Mouse (Mus musculus): ENCODE data around the gene Leap2.

Gene Leap2

GRCm38 (mm10) chr11:53423036-53423435, at the start of gene Leap2:
TSS of gene Leap2 (minus strand) at chr11:53423170.
- in situ Hi-C loops (cut with MboI; ENCODE audit: unreplicated experiment in 2 of 2) = loop anchor here in 1 of 2 experiments (5.0 to 25.0 kb wide), 2 partner anchors 36 to 1011 kb away; no protein-coding TSS in a partner anchor

- in situ Hi-C loops (cut with MboI; ENCODE audit: unreplicated experiment in 2 of 2) = loop anchor here in 1 of 2 experiments (25.0 kb wide), 1 partner anchor 790 kb away; the partner anchor contains the start of gene Il3
These were observed 49.7 kb upstream of the Leap2 start for GRCm38 (mm10) chr11:53472709-53473108.

- in situ Hi-C loops (cut with MboI; ENCODE audit: unreplicated experiment in 2 of 2) = loop anchor here (5.0 to 25.0 kb wide), 5 partner anchors 157 to 792 kb away; partner anchors contain the start of gene Il3 (in 1 of the 2)
These were observed 47.2 kb upstream of the Leap2 start, which contains the start of gene Gm9837 for GRCm38 (mm10) chr11:53469968-53470695. TSS of gene Gm9837 (minus strand) at chr11:53470479.

GRCm38 (mm10) chr11:53469294-53469967, 46.5 kb upstream of the Leap2 start:
- in situ Hi-C loops (cut with MboI; ENCODE audit: unreplicated experiment in 2 of 2) = loop anchor here (5.0 to 25.0 kb wide), 5 partner anchors 158 to 793 kb away; partner anchors contain the start of gene Il3 (in 1 of the 2)

GRCm38 (mm10) chr11:53466231-53466971, 43.4 kb upstream of the Leap2 start:
- in situ Hi-C loops (cut with MboI; ENCODE audit: unreplicated experiment in 2 of 2) = loop anchor here (5.0 to 25.0 kb wide), 5 partner anchors 161 to 796 kb away; partner anchors contain the start of gene Il3 (in 1 of the 2)

GRCm38 (mm10) chr11:53463551-53464424, 40.8 kb upstream of the Leap2 start:
- in situ Hi-C loops (cut with MboI; ENCODE audit: unreplicated experiment in 2 of 2) = loop anchor here (10.0 to 25.0 kb wide), 2 partner anchors 411 to 799 kb away; partner anchors contain the start of gene Il3 (in 1 of the 2)

- in situ Hi-C loops (cut with MboI; ENCODE audit: unreplicated experiment in 2 of 2) = loop anchor here (10.0 to 25.0 kb wide), 2 partner anchors 413 to 801 kb away; partner anchors contain the start of gene Il3 (in 1 of the 2)
These were observed 38.8 kb upstream of the Leap2 start for GRCm38 (mm10) chr11:53461727-53462126.

- in situ Hi-C loops (cut with MboI; ENCODE audit: unreplicated experiment in 2 of 2) = loop anchor here (10.0 to 25.0 kb wide), 2 partner anchors 415 to 802 kb away; partner anchors contain the start of gene Il3 (in 1 of the 2)
These were observed 37.2 kb upstream of the Leap2 start for GRCm38 (mm10) chr11:53460192-53460591.

- in situ Hi-C loops (cut with MboI; ENCODE audit: unreplicated experiment in 2 of 2) = loop anchor here in 1 of 2 experiments (25.0 kb wide), 1 partner anchor 803 kb away; the partner anchor contains the start of gene Il3
These were observed 36.0 kb upstream of the Leap2 start for GRCm38 (mm10) chr11:53458996-53459395.

GRCm38 (mm10) chr11:53457372-53457954, 34.5 kb upstream of the Leap2 start:
- in situ Hi-C loops (cut with MboI; ENCODE audit: unreplicated experiment in 2 of 2) = loop anchor here in 1 of 2 experiments (25.0 kb wide), 1 partner anchor 805 kb away; the partner anchor contains the start of gene Il3

GRCm38 (mm10) chr11:53456474-53457371, 33.8 kb upstream of the Leap2 start, which contains the start of the genes Gm10447 and Shroom1:
TSS of gene Gm10447 (minus strand) at chr11:53457110.
TSS of gene Shroom1 (plus strand) at chr11:53457205.
- in situ Hi-C loops (cut with MboI; ENCODE audit: unreplicated experiment in 2 of 2) = loop anchor here in 1 of 2 experiments (25.0 kb wide), 1 partner anchor 806 kb away; the partner anchor contains the start of gene Il3

- in situ Hi-C loops (cut with MboI; ENCODE audit: unreplicated experiment in 2 of 2) = loop anchor here in 1 of 2 experiments (25.0 kb wide), 1 partner anchor 809 kb away; the partner anchor contains the start of gene Il3
These were observed 30.1 kb upstream of the Leap2 start for GRCm38 (mm10) chr11:53453031-53453430.

- in situ Hi-C loops (cut with MboI; ENCODE audit: unreplicated experiment in 2 of 2) = loop anchor here in 1 of 2 experiments (25.0 kb wide), 1 partner anchor 810 kb away; the partner anchor contains the start of gene Il3
These were observed 29.4 kb upstream of the Leap2 start for GRCm38 (mm10) chr11:53452396-53452795.

- in situ Hi-C loops (cut with MboI; ENCODE audit: unreplicated experiment in 2 of 2) = loop anchor here in 1 of 2 experiments (25.0 kb wide), 1 partner anchor 811 kb away; the partner anchor contains the start of gene Il3
These were observed 28.4 kb upstream of the Leap2 start for GRCm38 (mm10) chr11:53451361-53451760.

GRCm38 (mm10) chr11:53450070-53450705, 27.2 kb upstream of the Leap2 start:
- in situ Hi-C loops (cut with MboI; ENCODE audit: unreplicated experiment in 2 of 2) = loop anchor here in 1 of 2 experiments (25.0 kb wide), 1 partner anchor 812 kb away; the partner anchor contains the start of gene Il3

GRCm38 (mm10) chr11:53448529-53448928, 25.6 kb upstream of the Leap2 start:
- in situ Hi-C loops (cut with MboI; ENCODE audit: unreplicated experiment in 2 of 2) = no loop called here

GRCm38 (mm10) chr11:53447996-53448395, 25.0 kb upstream of the Leap2 start:
- in situ Hi-C loops (cut with MboI; ENCODE audit: unreplicated experiment in 2 of 2) = no loop called here
